Mouse (Mus musculus): Measurements from ENCODE around the gene Gm49354.

DNA sequence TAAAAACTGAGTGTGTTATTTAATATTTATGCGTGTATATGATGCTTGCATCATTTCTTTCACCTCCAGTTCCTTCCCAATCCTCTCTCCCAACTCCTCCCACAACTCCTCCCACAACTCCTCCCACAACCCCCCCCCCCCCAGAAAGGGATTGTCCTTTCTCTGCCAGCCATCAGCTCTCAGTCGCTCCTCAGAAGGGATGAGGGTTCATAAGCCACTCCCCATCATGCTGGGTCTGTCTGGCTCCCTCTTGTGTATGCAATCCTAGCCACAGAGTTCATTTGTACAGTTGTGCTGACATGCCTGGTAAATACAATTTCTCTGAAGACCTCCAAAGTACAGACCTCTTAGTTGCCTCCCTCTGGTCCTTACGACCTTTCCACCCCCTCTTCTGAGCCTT, 46.9 kb downstream of the Gm49354 start:
- TF ChIP-seq ZNF384 (IDR thresholded peaks at IDR 0.05; ENCODE audit: low read depth, low read length), result no peak
- TF ChIP-seq MAFK (IDR thresholded peaks at IDR 0.05; ENCODE audit: insufficient read depth, low read depth, low read length), result no peak

All from ES-E14 (cell line).